Mouse (Mus musculus) stomach, postnatal 0 days (tissue): ENCODE data around the gene Sash1.

ENCODE experiments used
- CTCF ChIP-seq: IDR thresholded peaks from 2 replicates; pipeline ENCODE4 v1.5.1; 2016; ENCODE audit warnings: antibody characterized with exemption, low read depth, mild to moderate bottlenecking, moderate library complexity
- EP300 ChIP-seq: optimal IDR thresholded peaks from 2 replicates; pipeline ENCODE3; 2016; ENCODE audit warnings: antibody characterized with exemption

GRCm38 (mm10) chr10:8886528-8886854, 621 bp upstream of the Sash1 start:
- no peak for TF ChIP-seq EP300
- TF ChIP-seq CTCF = no peak
